Mouse (Mus musculus) kidney, adult 2 months (tissue): ENCODE results near the gene Nup205.

ENCODE experiments used
- CTCF ChIP-seq: fragments of 200-500 bp; conservative IDR thresholded peaks from 2 replicates; pipeline ENCODE4 v1.5.1; 2011; ENCODE audit warnings: low read depth, mild to moderate bottlenecking, control low read depth, low read length, moderate library complexity, mixed read lengths; ENCODE audit not compliant: insufficient read depth, insufficient read length
- POLR2A ChIP-seq: fragments of 200-500 bp; IDR thresholded peaks from one replicate; pipeline ENCODE4 v1.6.1; 2011; ENCODE audit warnings: low read depth, low read length, control low read depth

DNA sequence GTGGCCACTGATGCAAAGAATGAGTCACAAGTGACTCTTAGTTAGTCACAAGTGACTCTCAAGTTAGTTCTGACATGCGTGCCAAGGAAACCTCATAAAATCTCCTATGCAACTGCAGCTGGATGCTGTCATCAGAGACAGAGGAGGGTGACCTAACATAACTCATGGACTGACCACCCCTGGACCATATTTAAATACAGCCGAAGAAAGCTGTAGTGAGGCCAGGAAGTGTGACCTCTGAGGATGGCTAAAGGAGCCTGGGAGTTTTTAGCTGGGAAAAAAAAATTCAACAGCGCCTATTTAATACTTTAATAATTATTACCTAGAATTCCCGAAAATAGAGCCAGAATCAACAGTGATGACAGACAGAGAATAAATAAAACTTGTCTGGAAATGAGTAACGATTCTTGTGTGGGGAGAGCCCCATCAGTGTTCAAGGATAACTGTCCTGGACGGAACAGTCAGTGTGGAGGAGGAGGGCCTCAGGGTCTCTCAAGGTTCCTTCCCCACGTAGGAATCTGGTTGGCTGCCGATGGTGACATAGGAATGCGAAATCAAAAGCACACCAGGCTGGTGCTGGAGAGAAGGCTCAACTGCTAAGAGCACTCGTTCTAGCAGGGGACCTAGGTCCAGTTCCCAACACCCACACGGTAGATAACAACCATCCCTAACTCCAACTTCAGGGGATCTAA is 96.3 kb downstream of the Nup205 start:
- no peak for TF ChIP-seq CTCF
- no peak for TF ChIP-seq POLR2A
